Mouse (Mus musculus) T-helper 2 cell (primary cell): ENCODE results near the gene Olfr802.

Source experiments
- in situ Hi-C: fragments of 300-600 bp; cut with MboI, MseI; formaldehyde crosslinking; loops from one replicate; pipeline ENCODE4 v1.15.1; 2025; ENCODE audit warnings: high pct_unique_total_duplicates

Gene Olfr802

GRCm38 (mm10) chr10:129688069-129688468 lies at the start of gene Olfr802:
Olfr802 (minus strand) TSS chr10:129688169.
- in situ Hi-C loops = no loop called here

DNA sequence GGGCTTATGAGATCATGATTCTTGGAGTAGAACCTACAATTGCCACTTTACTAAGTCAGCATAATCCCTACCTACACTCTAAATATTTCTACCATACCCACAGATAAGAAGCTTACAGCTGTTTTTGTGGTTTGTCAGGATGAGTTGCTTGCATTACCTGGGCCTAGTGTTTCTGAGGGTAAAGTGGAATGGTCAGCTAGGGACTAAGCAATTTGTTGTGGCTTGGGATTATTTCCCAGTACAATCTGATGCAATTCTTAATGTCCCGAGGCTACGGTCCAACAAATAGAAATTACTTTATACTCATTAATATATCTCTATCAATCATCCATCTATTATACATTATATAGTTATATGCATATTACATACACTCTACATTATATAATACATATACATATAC lies 41.3 kb upstream of the Olfr802 start, which contains the start of gene Olfr805:
Gene Olfr805, minus strand, starts transcription at position 101 of the 400 bp plus-strand sequence.
- in situ Hi-C loops = no loop called here

- in situ Hi-C loops = no loop called here
Measured at GRCm38 (mm10) chr10:129702910-129703309, 14.9 kb upstream of the Olfr802 start, which contains the start of gene Olfr804. Olfr804 (plus strand) TSS chr10:129703210.

DNA sequence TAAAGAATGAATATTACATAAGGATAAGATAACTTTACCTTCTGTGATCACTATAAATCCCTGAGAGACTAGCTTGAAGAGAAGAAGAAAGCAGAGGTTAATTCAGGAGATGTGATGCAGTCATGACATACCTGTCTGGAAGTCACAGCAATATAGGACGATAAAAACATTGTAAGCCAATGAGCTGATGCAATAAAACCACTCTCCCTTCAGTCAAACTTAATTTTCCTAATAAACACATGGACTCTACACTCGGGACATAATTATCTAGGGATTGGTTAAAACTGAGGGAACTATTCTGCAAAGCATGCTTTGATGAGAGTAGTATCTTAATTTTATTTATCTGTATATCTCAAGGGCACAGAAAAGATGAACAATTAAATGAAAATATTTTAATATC lies 6.2 kb upstream of the Olfr802 start, which contains the start of gene Olfr803:
Gene Olfr803, minus strand, starts transcription at position 101 of the 400 bp plus-strand sequence.
- in situ Hi-C loops = no loop called here

DNA sequence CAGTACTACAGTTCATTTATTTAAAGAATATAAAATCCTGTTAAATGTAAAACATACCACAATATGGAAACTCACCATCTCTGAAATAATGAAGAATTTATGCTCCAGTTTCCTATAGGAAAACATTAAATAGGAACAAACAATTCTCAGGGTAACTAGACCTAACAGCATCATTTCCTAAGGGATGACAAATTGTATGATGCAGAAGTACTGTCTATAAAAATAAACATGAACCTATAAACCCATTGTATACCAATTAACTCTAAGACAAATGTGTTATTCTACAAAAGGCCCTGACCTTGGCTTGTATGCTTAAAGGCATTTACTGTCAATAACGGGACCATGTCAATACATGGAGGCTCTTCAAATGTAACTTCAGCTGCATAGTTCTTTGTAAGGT lies 14.2 kb downstream of the Olfr802 start, which contains the start of gene Olfr801:
Gene Olfr801, minus strand, starts transcription at position 101 of the 400 bp plus-strand sequence.
- in situ Hi-C loops = no loop called here

- in situ Hi-C loops = no loop called here
Measured at GRCm38 (mm10) chr10:129657394-129657793, 30.6 kb downstream of the Olfr802 start, which contains the start of gene Olfr800. Olfr800 (plus strand) TSS chr10:129657694.

DNA sequence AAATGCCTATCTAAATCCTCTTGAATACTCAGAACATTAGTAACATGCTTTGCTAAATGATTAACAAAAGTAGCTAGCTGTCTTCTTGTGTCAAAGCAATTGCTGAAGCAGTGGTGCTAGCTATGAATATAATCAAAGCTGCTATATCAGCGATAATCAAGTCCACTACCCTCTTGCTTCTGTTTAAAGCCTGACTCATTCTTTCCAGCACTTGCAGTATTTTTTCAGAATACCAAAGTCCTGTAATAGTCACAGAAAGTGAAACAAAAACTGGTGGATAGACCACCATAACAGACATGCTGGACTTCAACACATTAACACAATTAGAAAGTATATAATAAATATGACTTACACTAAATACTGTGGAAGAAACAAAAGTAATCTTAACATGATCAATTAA lies 36.2 kb downstream of the Olfr802 start:
- in situ Hi-C loops = no loop called here

- in situ Hi-C loops = loop anchor here (10.0 kb wide), 1 partner anchor 158 kb away; the partner anchor contains the start of gene Olfr810
Measured at GRCm38 (mm10) chr10:129637184-129637583, 50.8 kb downstream of the Olfr802 start, which contains the start of gene Olfr799. Olfr799 (plus strand) TSS chr10:129637484.

DNA sequence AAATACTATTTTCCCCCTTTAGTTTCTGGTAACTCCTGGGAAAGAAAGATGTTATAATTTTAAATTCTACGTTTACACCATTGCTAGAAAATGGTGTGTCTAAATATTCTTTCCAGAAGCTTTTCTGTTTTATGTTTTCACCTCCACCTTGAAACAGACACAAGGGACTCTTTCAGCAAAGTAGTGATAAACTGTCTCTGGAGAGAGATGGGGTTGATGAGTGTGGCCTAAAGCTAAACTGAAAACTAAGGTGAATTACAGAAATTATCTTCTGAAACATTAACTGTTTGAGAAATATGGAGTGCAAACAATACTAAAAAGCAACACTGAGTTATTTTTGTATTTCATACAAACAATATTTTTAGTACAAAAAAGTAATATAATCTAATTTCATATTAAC lies 60.1 kb downstream of the Olfr802 start, which contains the start of gene Olfr798:
Gene Olfr798, minus strand, starts transcription at position 101 of the 400 bp plus-strand sequence.
- in situ Hi-C loops = no loop called here
